Mouse (Mus musculus): ENCODE data around the gene Anp32a.

- TF ChIP-seq CTCF (IDR thresholded peaks at IDR 0.05; ENCODE audit: insufficient read depth, low read depth, low read length), result no peak
- TF ChIP-seq POLR2A (IDR thresholded peaks at IDR 0.05; ENCODE audit: insufficient read depth, low read depth, low read length), result no peak
Observed at GRCm38 (mm10) chr9:62350721-62351120, 9.6 kb downstream of the Anp32a start.

Data from olfactory bulb, adult 2 months (tissue).